ENCODE assay signal across 9 mouse cellular contexts in genomic region chr2:23320746-23321585, GRCm38 (mm10). TPM values are rescaled to one million over a fixed set of nuclear protein-coding genes. Genes with fewer than 3 reads are reported as not detected.
DNase-seq lines count a peak whose midpoint lies in the region; ATAC-seq lines count a peak whose summit lies in the region.
"Had no signal": no experiment of that assay in that cellular context is flagged by ENCODE, and none has a peak within 500 bp of the region (broad histone marks: within the 10 kb centered on the region; RNA-seq: fewer than 3 reads in every experiment).

TSS of gene Nxph2 (plus strand) at chr2:23321246.

- DNase-seq in left cerebral cortex, adult 18-20 months (ENCODE audit: low spot score in 2 of 2) = peak; percentile 26 to 40
- no peak for DNase-seq in left cerebral cortex, adult 11 months (ENCODE audit: low spot score)
- peak; percentile 5 to 6 for DNase-seq in right cerebral cortex, postnatal 36 days (ENCODE audit: low spot score in 2 of 2)
- no peak for DNase-seq in spleen, adult 18-20 months
- DNase-seq in kidney, postnatal 14 days = no peak

- peaks cover 7% of the 10 kb centered on the region; the same call in 1 of the 2 replicates for H3K4me1 ChIP-seq in embryonic facial prominence, embryonic 13.5 days
- H3K4me1 ChIP-seq in hindbrain, embryonic 16.5 days (ENCODE audit: control insufficient read depth, insufficient read depth, low read depth, low read length) = no peaks in the 10 kb centered on the region; the same call in 1 of the 2 replicates
- H3K4me1 ChIP-seq in limb, embryonic 15.5 days = no peaks in the 10 kb centered on the region

- ATAC-seq in embryonic facial prominence, embryonic 13.5 days (ENCODE audit: insufficient number of reproducible peaks, insufficient read depth, low FRiP score, low TSS enrichment, low read depth) = no peak
- peak; percentile 91 for ATAC-seq in hindbrain, embryonic 16.5 days
- ATAC-seq in limb, embryonic 15.5 days (ENCODE audit: insufficient number of reproducible peaks, low FRiP score, low TSS enrichment, low read depth) = no peak

- no peak within 1 kb of the TSS for H3K9ac ChIP-seq in embryonic facial prominence, embryonic 13.5 days
- H3K9ac ChIP-seq in hindbrain, embryonic 16.5 days (ENCODE audit: low read depth, low read length) = peak within 1 kb of the TSS; percentile 73
- no peak within 1 kb of the TSS for H3K9ac ChIP-seq in limb, embryonic 15.5 days
- H3K9ac ChIP-seq: liver, embryonic 14.5 days had no signal

- 2% methylated on average over 31 of the region's 31 CpGs for WGBS in embryonic facial prominence, embryonic 13.5 days
- WGBS in hindbrain, embryonic 16.5 days = 2% methylated on average over 31 of the region's 31 CpGs
- WGBS in limb, embryonic 15.5 days = 1% methylated on average over 31 of the region's 31 CpGs

- no peaks in the 10 kb centered on the region for H3K36me3 ChIP-seq in embryonic facial prominence, embryonic 13.5 days
- no peaks in the 10 kb centered on the region for H3K36me3 ChIP-seq in hindbrain, embryonic 16.5 days (ENCODE audit: control insufficient read depth, insufficient read depth, low read length)
- no peaks in the 10 kb centered on the region for H3K36me3 ChIP-seq in limb, embryonic 15.5 days

- peak within 1 kb of the TSS; percentile 31 for H3K4me3 ChIP-seq in embryonic facial prominence, embryonic 13.5 days
- H3K4me3 ChIP-seq in hindbrain, embryonic 16.5 days (ENCODE audit: low read length) = peak within 1 kb of the TSS; percentile 56
- H3K4me3 ChIP-seq in limb, embryonic 15.5 days = peak within 1 kb of the TSS; percentile 8; the same call in 1 of the 2 replicates

- no peak within 1 kb of the TSS for H3K27ac ChIP-seq in embryonic facial prominence, embryonic 13.5 days
- peak within 1 kb of the TSS; percentile 58 for H3K27ac ChIP-seq in hindbrain, embryonic 16.5 days (ENCODE audit: low read depth, low read length)
- H3K27ac ChIP-seq in limb, embryonic 15.5 days = no peak within 1 kb of the TSS
- H3K27ac ChIP-seq: liver, embryonic 14.5 days had no signal

- H3K27me3 ChIP-seq in embryonic facial prominence, embryonic 13.5 days = peaks cover 16% of the 10 kb centered on the region
- H3K27me3 ChIP-seq in hindbrain, embryonic 16.5 days (replicated peaks; ENCODE audit: control insufficient read depth, insufficient read depth, low read length) = no peaks in the 10 kb centered on the region
- H3K27me3 ChIP-seq in limb, embryonic 15.5 days = peaks cover 8% of the 10 kb centered on the region

- peak within 1 kb of the TSS; percentile 57 for H3K4me2 ChIP-seq in embryonic facial prominence, embryonic 13.5 days
- peak within 1 kb of the TSS; percentile 92 for H3K4me2 ChIP-seq in hindbrain, embryonic 16.5 days (ENCODE audit: low read length)
- H3K4me2 ChIP-seq in limb, embryonic 15.5 days = peak within 1 kb of the TSS; percentile 38

- H3K9me3 ChIP-seq in embryonic facial prominence, embryonic 13.5 days = no peaks in the 10 kb centered on the region
- H3K9me3 ChIP-seq in hindbrain, embryonic 16.5 days (ENCODE audit: control insufficient read depth, low read length) = no peaks in the 10 kb centered on the region
- H3K9me3 ChIP-seq in limb, embryonic 15.5 days = no peaks in the 10 kb centered on the region

RNA-seq across cellular contexts. Expression of gene Nxph2, which starts in this region (rescaled TPM):
- total RNA-seq in left cerebral cortex, adult 18-20 months (2021) = 1 to 10 TPM; 1.9 to 2.1 TPM
- polyA plus RNA-seq in embryonic facial prominence, embryonic 13.5 days (2015; fragmentation: Nextera tagmentation; extraction: Ambion mirVana) = not detected in 2 replicates
- polyA plus RNA-seq in hindbrain, embryonic 16.5 days (2015; fragmentation: Nextera tagmentation; extraction: Ambion mirVana) = 5.6 TPM in 2 replicates
- not detected in 2 replicates for polyA plus RNA-seq in limb, embryonic 15.5 days (2015; fragmentation: Nextera tagmentation; extraction: Ambion mirVana)
- polyA plus RNA-seq: liver, embryonic 14.5 days had no signal

Comparison
In these comparisons a context has a peak if more than half of its experiments do, and no peak if none do; other contexts are left out.
1. DNase-seq: peak in left cerebral cortex, adult 18-20 months (2 of 2) and right cerebral cortex, postnatal 36 days (2 of 2); none in left cerebral cortex, adult 11 months (single experiment), spleen, adult 18-20 months (0 of 2) and kidney, postnatal 14 days (single experiment).
2. H3K4me2 ChIP-seq: peak in every context shown above with its lines; median percentile 92 in hindbrain, embryonic 16.5 days; 57 in embryonic facial prominence, embryonic 13.5 days; 38 in limb, embryonic 15.5 days.
3. Peak in every context shown above with its lines, with median percentiles within 50 percentile points of each other: H3K4me3 ChIP-seq.